Mouse (Mus musculus) midbrain, postnatal 0 days (tissue): ENCODE measurements at regions not wholly inside any gene's neighbourhood (a gene's known extent, or its start where the extent isn't known, plus 50 kb on each side); places are given as distances from the start of the nearest gene placed in this dataset.

Source experiments
- ATAC-seq: fragments of 200-750 bp; cut with Nextera tagmentation; 2 replicates; pipeline ENCODE4 v1.8.0; 2017; ENCODE audit warnings: moderate number of reproducible peaks, mild to moderate bottlenecking, moderate TSS enrichment, moderate library complexity; ENCODE audit not compliant: low FRiP score
- DNase-seq: peaks from one replicate; pipeline ENCODE4 v3.0.0-alpha.2; 2015; ENCODE audit warnings: low spot score
- H3K27ac ChIP-seq: fragments of 300-500 bp; sonication (generic); 2 replicates; pipeline ENCODE4 v1.5.1; 2014; ENCODE audit warnings: low read depth, mild to moderate bottlenecking, low read length, mixed read lengths
- H3K27me3 ChIP-seq: fragments of 300-500 bp; sonication (generic); 2 replicates; pipeline ENCODE4 v1.6.1; 2014; ENCODE audit warnings: low read length, control low read depth, mixed read lengths; ENCODE audit not compliant: insufficient read depth
- H3K36me3 ChIP-seq: fragments of 300-500 bp; sonication (generic); 2 replicates; pipeline ENCODE4 v1.6.1; 2014; ENCODE audit warnings: low read length, control low read depth, mixed read lengths; ENCODE audit not compliant: insufficient read depth
- H3K4me1 ChIP-seq: fragments of 300-500 bp; sonication (generic); 2 replicates; pipeline ENCODE4 v1.6.1; 2014; ENCODE audit warnings: mild to moderate bottlenecking, control low read depth, antibody characterized with exemption, low read length, mixed read lengths; ENCODE audit not compliant: insufficient read depth
- H3K4me2 ChIP-seq: fragments of 300-500 bp; sonication (generic); 2 replicates; pipeline ENCODE4 v1.6.1; 2014; ENCODE audit warnings: low read depth, mild to moderate bottlenecking, low read length, mixed read lengths; ENCODE audit not compliant: poor library complexity, severe bottlenecking
- H3K4me3 ChIP-seq: fragments of 300-500 bp; sonication (generic); 2 replicates; pipeline ENCODE4 v1.5.1; 2014; ENCODE audit warnings: low read depth, mild to moderate bottlenecking, low read length, moderate library complexity
- H3K9ac ChIP-seq: fragments of 300-500 bp; sonication (generic); replicated peaks from 2 replicates; pipeline ENCODE4 v1.6.1; 2014; ENCODE audit warnings: mild to moderate bottlenecking, low read length, moderate library complexity, mixed read lengths; ENCODE audit not compliant: poor library complexity, severe bottlenecking
- H3K9me3 ChIP-seq: fragments of 300-500 bp; sonication (generic); 2 replicates; pipeline ENCODE4 v1.6.1; 2016; ENCODE audit warnings: low read length, control low read depth
- CTCF ChIP-seq: IDR thresholded peaks from 2 replicates; pipeline ENCODE4 v1.5.1; 2016; ENCODE audit warnings: antibody characterized with exemption, mild to moderate bottlenecking
- WGBS: fragments of 180-500 bp; shearing (Covaris S2); extraction: QIAGEN DNeasy Blood & Tissue Kit; methylation state at CpG from one replicate; pipeline ENCODE4 v1.1.7; 2014; 5-methylcytosine and 5-hydroxymethylcytosine counted together

- peak; percentile 90 for ATAC-seq
- no peak overlapping the region for H3K27ac ChIP-seq
- H3K4me3 ChIP-seq = no peak overlapping the region
- H3K27me3 ChIP-seq = no peaks in the 10 kb centered on the region
- H3K9me3 ChIP-seq = no peaks in the 10 kb centered on the region
- H3K36me3 ChIP-seq = no peaks in the 10 kb centered on the region
- no peaks in the 10 kb centered on the region for H3K4me1 ChIP-seq
- no peak overlapping the region for H3K4me2 ChIP-seq
- TF ChIP-seq CTCF = no peak
- 12% methylated on average over 5 of the region's 5 CpGs for WGBS
- no peak overlapping the region for H3K9ac ChIP-seq
- peak; percentile 91 for DNase-seq
These were observed 125.3 kb upstream of the Mpdz start for GRCm38 (mm10) chr4:81567928-81568327.

- TF ChIP-seq CTCF = no peak
- H3K9ac ChIP-seq = no peak overlapping the region
- H3K27me3 ChIP-seq = no peaks in the 10 kb centered on the region
- DNase-seq (no peak), ATAC-seq (no peak)
- H3K4me1 ChIP-seq = no peaks in the 10 kb centered on the region
- H3K4me2 ChIP-seq = no peak overlapping the region
- H3K4me3 ChIP-seq = no peak overlapping the region
- no peaks in the 10 kb centered on the region for H3K36me3 ChIP-seq
- H3K9me3 ChIP-seq = no peaks in the 10 kb centered on the region
- 70% methylated on average over 11 of the region's 11 CpGs for WGBS
- H3K27ac ChIP-seq = no peak overlapping the region
These were observed 123.9 kb upstream of the Mpdz start for GRCm38 (mm10) chr4:81566526-81566925.

GRCm38 (mm10) chr4:81565422-81566395 is 123.1 kb upstream of the Mpdz start:
- DNase-seq = no peak
- H3K36me3 ChIP-seq = no peaks in the 10 kb centered on the region
- H3K4me2 ChIP-seq = no peak overlapping the region
- H3K4me3 ChIP-seq = no peak overlapping the region
- no peak for TF ChIP-seq CTCF
- H3K27ac ChIP-seq = no peak overlapping the region
- ATAC-seq = no peak
- H3K9ac ChIP-seq = no peak overlapping the region
- 73% methylated on average over 21 of the region's 21 CpGs for WGBS
- no peaks in the 10 kb centered on the region for H3K9me3 ChIP-seq
- H3K4me1 ChIP-seq = no peaks in the 10 kb centered on the region
- H3K27me3 ChIP-seq = no peaks in the 10 kb centered on the region

GRCm38 (mm10) chr4:81564446-81564845 is 121.8 kb upstream of the Mpdz start:
- Histone ChIP-seq H3K4me2 (peak overlapping the region; percentile 16; the same call in 1 of the 2 replicates), H3K36me3 (no peaks in the 10 kb centered on the region), H3K9ac (no peak overlapping the region), H3K27ac (no peak overlapping the region), H3K4me1 (no peaks in the 10 kb centered on the region), H3K4me3 (no peak overlapping the region), H3K27me3 (no peaks in the 10 kb centered on the region), H3K9me3 (no peaks in the 10 kb centered on the region)
- no peak for ATAC-seq
- peak; percentile 80 for DNase-seq
- TF ChIP-seq CTCF = peak; percentile 77
- WGBS = 7% methylated on average over 6 of the region's 6 CpGs

- no peaks in the 10 kb centered on the region for H3K27me3 ChIP-seq
- no peak overlapping the region for H3K4me3 ChIP-seq
- DNase-seq = no peak
- H3K36me3 ChIP-seq = no peaks in the 10 kb centered on the region
- no peak overlapping the region for H3K27ac ChIP-seq
- no peak overlapping the region for H3K9ac ChIP-seq
- no peak for ATAC-seq
- no peaks in the 10 kb centered on the region for H3K4me1 ChIP-seq
- WGBS = 29% methylated on average over 10 of the region's 10 CpGs
- TF ChIP-seq CTCF = no peak
- H3K4me2 ChIP-seq = peak overlapping the region; percentile 5; the same call in 1 of the 2 replicates
- no peaks in the 10 kb centered on the region for H3K9me3 ChIP-seq
These were observed 121.0 kb upstream of the Mpdz start for GRCm38 (mm10) chr4:81563574-81563973.

- DNase-seq = no peak
- Histone ChIP-seq H3K4me1 (no peaks in the 10 kb centered on the region), H3K4me2 (no peak overlapping the region), H3K27me3 (no peaks in the 10 kb centered on the region), H3K9ac (no peak overlapping the region), H3K36me3 (no peaks in the 10 kb centered on the region), H3K27ac (no peak overlapping the region), H3K4me3 (no peak overlapping the region), H3K9me3 (no peaks in the 10 kb centered on the region)
- 56% methylated on average over 4 of the region's 4 CpGs for WGBS
- no peak for TF ChIP-seq CTCF
- no peak for ATAC-seq
These were observed 118.8 kb upstream of the Mpdz start for GRCm38 (mm10) chr4:81561453-81561852.
